Mouse (Mus musculus) liver, embryonic 11.5 days (tissue): ENCODE measurements around the gene Exo5. TPM values are rescaled to one million over a fixed set of nuclear protein-coding genes. Genes with fewer than 3 reads are reported as not detected.

Experiments used
- ATAC-seq: fragments of 200-750 bp; cut with Nextera tagmentation; replicated peaks from 2 replicates; pipeline ENCODE4 v1.8.0; 2017; ENCODE audit warnings: moderate number of reproducible peaks, mild to moderate bottlenecking, moderate TSS enrichment, moderate library complexity; ENCODE audit not compliant: low FRiP score
- DNase-seq: peaks from one replicate; pipeline ENCODE4 v3.0.0-alpha.2; 2017; ENCODE audit warnings: low spot score
- H3K27ac ChIP-seq: fragments of 300-500 bp; sonication (generic); 2 replicates; pipeline ENCODE4 v1.5.1; 2014; ENCODE audit warnings: mild to moderate bottlenecking, low read depth, low read length, control low read depth
- H3K27me3 ChIP-seq: fragments of 300-500 bp; sonication (generic); replicated peaks from 2 replicates; pipeline ENCODE4 v1.6.1; 2014; ENCODE audit warnings: low read length, mixed read lengths; ENCODE audit not compliant: control insufficient read depth, insufficient read depth
- H3K36me3 ChIP-seq: fragments of 300-500 bp; sonication (generic); 2 replicates; pipeline ENCODE4 v1.6.1; 2014; ENCODE audit warnings: mild to moderate bottlenecking, low read length, moderate library complexity, mixed read lengths; ENCODE audit not compliant: control insufficient read depth, insufficient read depth
- H3K4me1 ChIP-seq: fragments of 300-500 bp; sonication (generic); replicated peaks from 2 replicates; pipeline ENCODE4 v1.6.1; 2014; ENCODE audit warnings: low read length, mixed read lengths; ENCODE audit not compliant: control insufficient read depth, insufficient read depth
- H3K4me2 ChIP-seq: fragments of 300-500 bp; sonication (generic); 2 replicates; pipeline ENCODE4 v1.6.1; 2014; ENCODE audit warnings: mild to moderate bottlenecking, control low read depth, moderate library complexity
- H3K4me3 ChIP-seq: fragments of 300-500 bp; sonication (generic); 2 replicates; pipeline ENCODE4 v1.5.1; 2014; ENCODE audit warnings: low read depth, low read length, control low read depth
- H3K9ac ChIP-seq: fragments of 300-500 bp; sonication (generic); 2 replicates; pipeline ENCODE4 v1.6.1; 2014; ENCODE audit warnings: low read depth, low read length, control low read depth
- H3K9me3 ChIP-seq: fragments of 300-500 bp; sonication (generic); 2 replicates; pipeline ENCODE4 v1.6.1; 2016; ENCODE audit warnings: low read length, inconsistent platforms, mixed read lengths; ENCODE audit not compliant: control insufficient read depth
- WGBS: fragments of 180-500 bp; shearing (Covaris S2); extraction: QIAGEN DNeasy Blood & Tissue Kit; methylation state at CpG from one replicate; pipeline ENCODE4 v1.1.7; 2014; 5-methylcytosine and 5-hydroxymethylcytosine counted together
- polyA plus RNA-seq: library from polyadenylated mRNA; unstranded; fragments of >200 nt; fragmentation: Nextera tagmentation; extraction: Ambion mirVana; gene quantifications from 2 replicates; pipeline ENCODE4 v1.2.1, GENCODE M21; 2014

Exo5 gene
- polyA plus RNA-seq, 1 experiment from 2014 or later, result 17.7 TPM

DNA sequence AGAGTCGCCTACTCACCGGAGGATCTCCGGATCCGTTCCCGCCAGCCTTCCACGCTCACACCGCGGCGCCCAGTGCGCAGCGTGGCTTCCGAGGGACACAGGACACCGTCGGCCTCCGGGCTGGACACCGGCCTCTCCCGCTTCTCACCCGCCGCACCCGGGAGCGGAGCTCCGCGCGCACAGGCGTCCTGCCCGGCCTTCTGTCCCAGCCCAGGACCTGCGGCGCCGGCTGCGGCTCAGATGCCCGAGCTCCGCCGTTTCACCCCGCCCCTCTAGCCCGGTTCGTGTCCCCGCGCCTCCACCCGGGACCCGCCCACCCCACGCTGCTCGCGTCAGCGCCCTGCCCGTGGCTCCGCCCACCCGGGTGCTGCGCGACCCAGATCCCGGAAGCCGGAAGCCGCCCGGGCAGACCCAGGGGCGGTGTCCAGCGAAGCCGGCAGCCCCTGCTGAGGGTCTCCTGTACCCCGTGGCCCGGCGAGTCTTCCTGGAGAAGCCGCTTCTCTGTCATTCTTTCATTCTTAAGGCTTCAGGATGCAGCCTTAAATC is 26.7 kb upstream of the Exo5 start, which contains the start of gene Zfp69:
Gene Zfp69, minus strand, starts transcription at position 272 of the 546 bp plus-strand sequence.
- H3K27me3 ChIP-seq, result no peaks in the 10 kb centered on the region
- H3K4me3 ChIP-seq, result peak within 1 kb of the TSS; percentile 86
- H3K9me3 ChIP-seq, result no peaks in the 10 kb centered on the region
- no peaks in the 10 kb centered on the region; the same call in 1 of the 2 replicates for H3K36me3 ChIP-seq
- H3K4me1 ChIP-seq, result peaks cover 21% of the 10 kb centered on the region
- WGBS, result 2% methylated on average over 60 of the region's 60 CpGs
- peak within 1 kb of the TSS; percentile 93 for H3K4me2 ChIP-seq
- H3K27ac ChIP-seq, result peak within 1 kb of the TSS; percentile 90
- H3K9ac ChIP-seq, result peak within 1 kb of the TSS; percentile 90
- DNase-seq (peak; percentile 88), ATAC-seq (peak; percentile 93)

DNA sequence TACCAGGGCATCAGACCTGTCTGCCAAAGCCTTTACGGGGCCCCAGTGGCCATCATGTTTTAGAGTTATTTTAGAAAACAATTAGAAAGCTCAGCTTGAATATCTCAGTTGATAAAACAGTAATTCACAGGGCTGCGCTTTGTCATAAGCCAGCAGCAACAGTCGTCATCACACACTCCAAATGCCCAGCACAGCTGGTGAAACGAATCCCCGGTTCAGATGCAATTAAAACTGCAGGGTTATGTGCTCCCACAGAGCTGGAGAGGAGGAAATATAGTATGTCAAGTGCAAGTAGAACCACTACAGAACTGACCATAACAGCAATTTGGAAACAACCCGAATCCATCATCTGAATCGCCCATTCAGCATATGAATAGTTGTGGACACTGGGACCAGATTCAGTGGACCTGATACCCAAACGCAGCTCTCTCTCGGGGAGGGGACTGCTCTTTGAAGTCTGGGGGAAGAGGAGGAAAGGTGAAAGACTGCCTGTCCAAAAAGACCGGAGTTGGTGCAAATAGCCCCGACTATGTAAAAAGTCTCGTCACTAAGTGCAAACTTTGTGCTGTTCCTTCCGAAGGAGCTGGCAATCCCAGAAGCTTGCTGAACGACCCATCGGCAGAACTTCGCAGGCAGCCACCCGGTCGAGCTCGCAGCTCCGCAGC is 26.1 kb upstream of the Exo5 start:
- 0 out of 2 replicates have a peak, but pooled peaks have one; percentile 7 for ATAC-seq
- peak overlapping the region; percentile 90 for H3K9ac ChIP-seq
- WGBS, result 7% methylated on average over 20 of the region's 20 CpGs

DNA sequence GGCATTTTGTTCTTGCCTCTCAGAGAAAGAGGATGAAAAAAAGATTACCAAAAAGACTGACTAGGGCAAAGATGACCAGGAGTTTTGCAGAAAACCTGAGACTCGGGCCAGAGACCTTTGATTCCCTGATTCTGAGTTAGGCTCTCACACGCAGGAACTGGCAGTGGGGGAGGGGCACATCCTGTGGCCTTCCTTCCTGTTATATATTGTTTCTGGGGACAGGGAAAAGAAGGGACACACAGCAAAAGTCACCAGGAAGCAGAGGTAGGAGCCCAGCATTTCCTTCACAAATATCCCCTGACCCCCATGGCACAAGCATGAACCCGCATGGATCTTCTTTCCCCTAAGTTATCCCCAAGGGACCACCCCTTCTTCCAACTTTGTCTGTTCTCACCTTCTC is 24.1 kb upstream of the Exo5 start:
- Histone ChIP-seq H3K4me3 (no peak overlapping the region), H3K27ac (peak overlapping the region; percentile 25; the same call in 1 of the 2 replicates), H3K27me3 (no peaks in the 10 kb centered on the region), H3K9ac (peak overlapping the region; percentile 16; the same call in 1 of the 2 replicates), H3K4me1 (peaks cover 21% of the 10 kb centered on the region), H3K9me3 (no peaks in the 10 kb centered on the region), H3K36me3 (peaks cover 5% of the 10 kb centered on the region), H3K4me2 (peak overlapping the region; percentile 93)
- DNase-seq (no peak), ATAC-seq (no peak)
- WGBS, result 36% methylated on average over 3 of the region's 3 CpGs

More for the DNA sequence above, 26.1 kb upstream of the Exo5 start:
- peak overlapping the region; percentile 86 for H3K4me3 ChIP-seq
- peak overlapping the region; percentile 90 for H3K27ac ChIP-seq
- H3K9me3 ChIP-seq, result no peaks in the 10 kb centered on the region
- peaks cover 21% of the 10 kb centered on the region for H3K4me1 ChIP-seq
- H3K27me3 ChIP-seq, result no peaks in the 10 kb centered on the region
- H3K4me2 ChIP-seq, result peak overlapping the region; percentile 93
- no peak for DNase-seq
- peaks cover 5% of the 10 kb centered on the region for H3K36me3 ChIP-seq

DNA sequence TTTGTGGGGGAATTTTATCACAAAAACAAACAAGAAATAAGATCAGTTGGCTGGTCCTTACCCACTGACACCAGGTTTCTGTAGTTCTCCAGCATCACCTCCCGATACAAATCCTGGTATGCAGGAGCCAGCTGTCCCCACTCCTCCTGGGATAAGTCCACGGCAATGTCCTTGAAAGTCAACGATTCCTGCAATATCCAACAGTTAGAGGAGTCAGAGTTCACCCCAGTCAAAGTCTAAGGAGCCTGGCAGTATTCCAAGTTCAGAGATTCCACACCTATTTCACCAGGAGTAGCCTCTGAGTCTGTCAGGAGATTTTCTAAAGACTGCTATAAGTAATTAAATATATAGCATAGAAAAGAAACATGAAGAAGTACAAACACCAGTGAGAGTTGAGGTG is 10.2 kb upstream of the Exo5 start:
- ATAC-seq (no peak), DNase-seq (no peak)
- Histone ChIP-seq H3K4me3 (no peak overlapping the region), H3K4me2 (no peak overlapping the region), H3K9ac (no peak overlapping the region), H3K36me3 (peaks cover 14% of the 10 kb centered on the region), H3K9me3 (no peaks in the 10 kb centered on the region), H3K27me3 (no peaks in the 10 kb centered on the region), H3K4me1 (no peaks in the 10 kb centered on the region), H3K27ac (no peak overlapping the region)
- WGBS, result 89% methylated on average over 3 of the region's 3 CpGs

- ATAC-seq, result no peak
- 93% methylated on average over 18 of the region's 18 CpGs for WGBS
- H3K36me3 ChIP-seq, result peaks cover 14% of the 10 kb centered on the region
Measured at GRCm38 (mm10) chr4:120930736-120931135, 5.9 kb upstream of the Exo5 start.

GRCm38 (mm10) chr4:120928686-120929085 is 3.9 kb upstream of the Exo5 start:
- Histone ChIP-seq H3K27me3 (no peaks in the 10 kb centered on the region), H3K9me3 (no peaks in the 10 kb centered on the region), H3K4me1 (peaks cover 2% of the 10 kb centered on the region), H3K4me3 (no peak overlapping the region), H3K27ac (no peak overlapping the region), H3K4me2 (no peak overlapping the region), H3K9ac (no peak overlapping the region), H3K36me3 (peaks cover 14% of the 10 kb centered on the region)
- ATAC-seq (no peak), DNase-seq (no peak)
- 82% methylated on average over 3 of the region's 3 CpGs for WGBS

More at GRCm38 (mm10) chr4:120930736-120931135, 5.9 kb upstream of the Exo5 start:
- Histone ChIP-seq H3K27me3 (no peaks in the 10 kb centered on the region), H3K4me2 (no peak overlapping the region), H3K4me3 (no peak overlapping the region), H3K27ac (no peak overlapping the region), H3K4me1 (no peaks in the 10 kb centered on the region), H3K9ac (no peak overlapping the region), H3K9me3 (no peaks in the 10 kb centered on the region)
- DNase-seq, result no peak

DNA sequence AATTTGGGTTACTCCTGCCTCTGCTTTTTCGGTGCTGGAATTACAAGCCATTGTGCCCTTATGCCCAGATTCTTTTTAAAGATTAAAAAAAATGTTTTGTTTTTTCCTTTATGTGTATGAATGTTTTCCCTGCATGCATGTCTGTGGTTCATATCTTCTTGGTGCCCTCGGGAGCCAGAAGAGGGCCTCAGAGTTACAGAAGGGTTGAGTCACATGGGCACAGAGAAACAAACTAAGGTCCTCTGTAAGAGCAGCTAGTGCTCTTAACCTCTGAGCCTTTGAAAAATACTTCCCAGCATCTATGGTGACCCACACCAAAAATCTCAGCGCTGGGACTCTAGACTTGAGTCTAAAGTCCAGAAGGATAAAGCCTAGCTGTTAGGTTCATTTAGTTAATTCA is 569 bp upstream of the Exo5 start:
- peak overlapping the region; percentile 85 for H3K27ac ChIP-seq
- 18% methylated on average over 3 of the region's 3 CpGs for WGBS
- peak overlapping the region; percentile 73 for H3K9ac ChIP-seq
- DNase-seq (no peak), ATAC-seq (peak; percentile 78)
- no peaks in the 10 kb centered on the region for H3K27me3 ChIP-seq
- peak overlapping the region; percentile 72 for H3K4me2 ChIP-seq
- peaks cover 2% of the 10 kb centered on the region for H3K4me1 ChIP-seq
- no peaks in the 10 kb centered on the region for H3K9me3 ChIP-seq
- H3K4me3 ChIP-seq, result peak overlapping the region; percentile 70
- peaks cover 16% of the 10 kb centered on the region for H3K36me3 ChIP-seq

- DNase-seq, result no peak
- Histone ChIP-seq H3K4me3 (no peak overlapping the region), H3K27ac (no peak overlapping the region), H3K27me3 (no peaks in the 10 kb centered on the region), H3K9me3 (no peaks in the 10 kb centered on the region), H3K4me2 (no peak overlapping the region), H3K9ac (no peak overlapping the region), H3K4me1 (peaks cover 2% of the 10 kb centered on the region), H3K36me3 (peaks cover 16% of the 10 kb centered on the region)
- WGBS, result 93% methylated on average over 8 of the region's 8 CpGs
- no peak for ATAC-seq
Measured at GRCm38 (mm10) chr4:120921461-120921860, 3.4 kb downstream of the Exo5 start.

- Histone ChIP-seq H3K4me3 (no peak overlapping the region), H3K27ac (no peak overlapping the region), H3K4me1 (0 out of 2 replicates have a peak, but pooled peaks cover 2% of the 10 kb centered on the region), H3K27me3 (no peaks in the 10 kb centered on the region), H3K9ac (no peak overlapping the region), H3K36me3 (no peaks in the 10 kb centered on the region), H3K9me3 (no peaks in the 10 kb centered on the region), H3K4me2 (no peak overlapping the region)
- WGBS, result 60% methylated on average over 4 of the region's 4 CpGs
- DNase-seq (no peak), ATAC-seq (no peak)
Measured at GRCm38 (mm10) chr4:120914501-120914900, 10.3 kb downstream of the Exo5 start.
